Mouse (Mus musculus) cortical plate, adult 2 months (tissue): Measurements from ENCODE around the gene Gm12666.
"Not testable (repeated sequence)": the region's sequence is repeated elsewhere in the genome, so short reads cannot be mapped to it uniquely, and the experiment has no call there.

Experiments
- CTCF ChIP-seq: fragments of 200-500 bp; IDR thresholded peaks from 2 replicates; pipeline ENCODE4 v1.5.1; 2011; ENCODE audit warnings: mild to moderate bottlenecking, control low read depth, low read length; ENCODE audit not compliant: insufficient read depth; ENCODE audit errors: extremely low read depth
- POLR2A ChIP-seq: fragments of 200-500 bp; IDR thresholded peaks from 2 replicates; pipeline ENCODE4 v1.6.1; 2011; ENCODE audit warnings: mild to moderate bottlenecking, low read length, control low read depth; ENCODE audit not compliant: insufficient read depth; ENCODE audit errors: extremely low read depth

GRCm38 (mm10) chr4:92191649-92192048 is at the start of gene Gm12666:
- not testable (repeated sequence) for TF ChIP-seq CTCF, POLR2A
